Mouse (Mus musculus) CD4-positive, CD25-positive, alpha-beta regulatory T cell, adult 4 months (primary cell): ENCODE measurements around the gene Lrrc19. TPM values are rescaled to one million over a fixed set of nuclear protein-coding genes. Genes with fewer than 3 reads are reported as not detected.
A peak's percentile ranks its signal among the peaks of the same experiment; 100 is the strongest.
"Not testable (repeated sequence)": the region's sequence is repeated elsewhere in the genome, so short reads cannot be mapped to it uniquely, and the experiment has no call there.

ENCODE experiments used
- ATAC-seq: one replicate; pipeline ENCODE4 v1.8.0; 2017
- polyA plus RNA-seq, 2 experiments: library from polyadenylated mRNA; unstranded; fragments of 100-300 nt; shearing (Covaris generic); gene quantifications; one replicate each; pipeline ENCODE4 v1.2.1; 2017

The Lrrc19 gene
- polyA plus RNA-seq = not detected

DNA sequence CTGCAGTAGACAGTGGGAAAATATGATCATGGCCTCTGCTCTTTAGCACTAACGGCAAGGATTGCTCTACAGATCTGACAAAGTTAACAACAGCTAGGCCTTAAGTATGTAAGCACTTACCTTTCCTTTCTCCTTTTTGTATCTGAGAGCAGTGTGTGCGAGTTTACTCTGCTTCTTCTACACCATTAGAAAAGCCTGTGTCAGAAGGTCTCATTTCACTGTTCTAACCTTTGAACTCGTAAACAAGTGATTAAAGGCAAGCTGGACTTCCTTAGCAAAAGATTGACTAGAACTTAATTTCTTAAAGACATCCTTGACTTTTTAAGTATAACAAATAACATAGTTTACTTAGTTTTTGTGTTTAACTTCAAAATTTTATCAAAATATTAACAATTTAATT is at the start of gene Lrrc19:
TSS of gene Lrrc19 (minus strand) at position 225 of the 400 bp plus-strand sequence.
- no peak for ATAC-seq

DNA sequence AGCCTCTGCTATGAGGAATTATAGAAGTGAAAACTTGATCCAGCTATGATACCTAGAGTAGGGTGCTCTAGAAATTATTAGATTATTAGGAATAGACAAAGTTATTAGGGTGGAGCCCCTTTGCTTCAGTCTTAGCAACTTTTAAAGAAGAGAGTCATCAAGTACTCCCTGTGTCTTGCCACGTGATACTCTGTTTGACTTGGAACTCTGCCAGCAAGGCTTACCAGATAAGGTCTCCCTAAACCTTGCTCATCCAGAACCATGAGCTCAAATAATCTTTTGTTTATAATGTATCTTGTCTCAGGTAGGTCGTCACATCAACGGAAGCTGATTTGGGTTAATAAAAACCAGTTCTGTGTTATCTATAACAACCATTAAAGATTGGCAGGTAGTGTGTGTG is 46.4 kb upstream of the Lrrc19 start:
- ATAC-seq = no peak

DNA sequence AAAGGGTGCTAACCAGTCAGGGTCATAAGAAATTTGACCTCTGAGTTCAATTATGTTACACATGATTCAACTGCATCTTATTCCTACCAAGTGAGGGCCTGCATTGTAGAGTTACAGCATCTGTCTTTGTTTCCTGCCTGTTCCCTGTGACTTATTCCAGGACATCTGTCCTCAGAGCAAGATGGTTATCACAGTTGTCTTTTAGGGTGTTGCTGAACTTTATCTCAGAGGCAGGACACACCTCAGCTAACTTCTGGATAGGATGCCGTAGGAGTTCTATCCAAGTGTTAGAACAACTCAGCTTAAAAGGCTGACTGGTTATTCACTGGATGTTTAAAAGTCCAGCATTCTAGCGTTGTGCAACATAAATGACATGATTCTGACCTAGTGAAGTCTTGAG is 42.2 kb upstream of the Lrrc19 start:
- ATAC-seq = no peak

DNA sequence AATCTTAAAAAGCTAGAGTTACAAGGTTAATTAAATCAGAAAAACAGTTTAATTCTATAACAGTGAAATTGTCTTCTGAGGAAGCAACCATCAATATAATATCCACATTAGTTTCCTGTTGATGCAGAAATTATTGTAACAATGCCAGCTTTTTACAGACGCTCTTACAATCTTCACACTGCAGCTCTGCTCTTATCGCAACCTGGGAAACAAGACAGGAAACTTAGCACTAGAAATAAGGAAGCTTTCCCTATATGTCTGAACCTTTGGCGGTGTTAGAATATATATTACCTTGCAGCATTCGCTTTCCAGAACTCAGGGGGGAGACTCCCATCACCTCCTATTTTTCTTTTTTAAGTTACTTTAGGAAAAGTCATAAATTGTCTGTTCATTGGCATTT is 41.1 kb upstream of the Lrrc19 start:
- ATAC-seq = no peak

DNA sequence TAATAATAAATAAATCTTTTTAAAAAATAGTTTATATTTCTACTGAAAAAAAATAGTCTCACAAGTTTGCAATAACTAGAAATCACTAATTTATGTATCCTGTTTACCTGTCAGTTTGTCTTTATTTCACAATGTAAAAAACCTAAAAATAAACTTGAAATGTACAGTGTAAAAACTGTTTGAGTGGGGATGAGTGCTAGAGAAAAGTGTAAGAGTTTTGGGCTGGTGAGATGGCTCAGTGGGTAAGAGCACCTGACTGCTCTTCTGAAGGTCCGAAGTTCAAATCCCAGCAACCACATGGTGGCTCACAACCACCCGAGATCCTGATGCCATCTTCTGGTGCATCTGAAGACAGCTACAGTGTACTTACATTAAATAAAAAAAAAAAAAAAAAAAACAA is 39.9 kb upstream of the Lrrc19 start:
- not testable (repeated sequence) for ATAC-seq

DNA sequence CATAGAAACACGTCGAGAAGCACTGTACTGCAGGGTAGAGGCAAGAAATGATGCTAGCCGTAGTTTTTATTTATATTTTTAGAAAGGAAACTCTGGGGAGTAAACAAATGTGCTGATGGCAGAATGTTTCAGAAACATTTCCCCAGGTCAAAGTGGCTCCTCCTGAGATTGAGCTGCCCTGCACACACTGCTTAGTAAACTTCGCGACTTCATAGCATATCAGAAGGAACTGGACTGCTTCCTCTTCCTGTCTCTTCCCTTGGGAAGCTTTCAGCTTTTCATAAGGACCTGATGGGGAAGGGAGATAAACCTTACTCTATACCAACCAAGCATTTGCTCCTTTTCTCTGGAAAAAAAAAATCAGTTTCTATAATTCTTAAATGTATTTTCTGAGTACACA is 33.4 kb upstream of the Lrrc19 start:
- ATAC-seq = no peak

DNA sequence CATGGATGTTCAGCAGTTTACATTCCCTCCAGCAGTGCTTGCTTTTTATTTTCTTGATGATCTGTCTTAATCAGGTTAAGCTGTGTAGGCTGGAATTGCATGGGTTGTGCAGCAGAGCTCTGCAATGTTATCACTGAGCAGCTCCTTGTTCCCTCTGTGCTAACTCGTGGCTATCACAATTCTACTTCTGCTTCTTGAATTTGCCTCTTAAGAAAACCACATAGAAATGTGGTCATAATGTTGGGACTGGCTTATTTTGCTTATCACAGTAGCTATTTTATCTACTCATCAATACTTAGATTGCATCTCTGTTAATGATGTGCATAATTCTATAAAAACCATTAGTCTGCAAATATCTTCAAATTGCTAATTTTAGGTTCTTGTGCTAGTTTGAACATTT is 32.1 kb upstream of the Lrrc19 start:
- no peak for ATAC-seq

DNA sequence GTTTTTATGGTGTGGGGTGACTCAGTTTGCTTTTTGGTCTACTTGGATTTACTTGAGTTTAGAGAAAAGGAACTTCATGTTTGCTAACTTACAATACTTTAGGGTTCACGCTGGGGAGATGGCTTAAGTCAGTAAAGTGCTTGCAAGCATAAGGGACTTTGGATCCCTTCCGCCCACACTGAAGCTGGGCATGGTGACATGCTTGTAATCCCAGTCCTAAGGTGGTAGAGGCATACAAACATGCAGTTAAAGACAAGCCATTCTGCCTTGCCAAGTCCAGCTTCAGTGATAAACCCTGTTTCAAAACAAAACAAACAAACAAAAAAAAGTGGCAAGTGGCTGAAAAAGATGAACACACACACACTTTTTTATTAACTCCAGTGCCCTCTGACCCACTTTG is 31.2 kb upstream of the Lrrc19 start:
- no peak for ATAC-seq

DNA sequence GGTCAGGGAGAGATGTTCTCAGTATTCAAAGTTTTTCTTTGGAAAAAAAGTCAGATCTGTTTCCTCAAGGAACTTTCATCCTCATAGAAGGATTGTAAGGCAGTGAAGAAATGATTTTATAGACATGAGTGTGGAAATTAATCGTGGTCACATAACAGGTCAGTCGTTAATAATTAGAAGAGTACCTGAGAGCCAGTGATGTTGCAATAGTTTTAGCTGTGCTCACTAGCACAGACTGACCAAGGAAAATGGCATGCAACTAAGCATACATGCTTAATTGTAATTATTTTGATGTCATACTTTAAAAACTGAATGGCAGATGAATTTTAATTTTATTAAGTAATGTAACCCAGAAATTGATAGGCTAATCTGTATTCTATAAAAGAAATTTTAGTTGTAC is 30.7 kb upstream of the Lrrc19 start:
- ATAC-seq = no peak

DNA sequence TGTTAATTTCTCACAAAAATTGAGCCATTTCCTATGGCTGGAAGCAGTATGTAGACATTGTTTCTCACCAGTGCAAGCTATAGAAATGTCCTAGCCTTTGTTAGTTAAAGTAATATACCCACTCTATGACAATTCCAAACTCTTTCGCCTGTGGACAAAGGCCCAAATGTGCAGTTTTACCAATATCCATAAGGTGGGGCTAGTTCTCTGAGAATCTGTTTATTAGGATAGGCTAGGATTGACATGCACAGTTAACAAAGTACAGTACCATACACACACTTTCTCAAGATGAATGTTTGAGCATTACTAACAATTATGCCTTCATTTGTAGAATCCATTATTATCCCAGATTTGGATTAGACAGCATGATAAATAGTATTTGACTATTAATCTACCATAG is 19.8 kb upstream of the Lrrc19 start:
- ATAC-seq = no peak

DNA sequence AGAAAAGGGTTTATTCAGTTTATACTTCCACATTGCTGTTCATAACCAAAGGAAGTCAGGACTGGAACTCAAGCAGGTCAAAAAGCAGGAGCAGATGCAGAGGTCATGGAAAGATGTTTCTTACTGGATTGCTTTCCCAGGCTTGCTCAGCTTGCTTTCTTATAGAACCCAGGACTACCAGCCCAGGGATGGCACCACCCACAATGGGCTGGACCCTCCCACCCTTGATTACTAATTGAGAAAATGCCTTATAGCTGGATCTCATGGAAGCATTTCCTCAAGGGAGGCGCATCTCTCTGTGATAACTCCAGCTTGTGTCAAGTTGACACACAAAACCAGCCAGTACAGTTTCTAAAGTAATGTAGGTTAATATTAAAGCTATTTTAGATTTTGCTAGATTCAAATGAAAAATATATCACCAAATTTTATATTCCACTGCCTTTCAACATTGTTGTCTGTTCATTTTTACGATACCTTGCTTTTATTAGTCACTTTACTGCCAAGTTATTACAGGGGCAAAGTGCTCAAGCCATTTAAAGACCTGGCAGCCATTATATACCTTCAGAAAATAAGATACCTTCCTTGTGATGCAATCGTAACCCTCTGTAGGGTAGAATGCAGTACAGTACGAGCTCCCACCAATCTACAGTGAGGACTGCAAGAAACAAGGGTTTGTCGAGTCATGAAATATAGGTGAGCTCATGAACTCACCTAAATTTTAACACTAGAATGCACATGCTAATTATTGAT is 657 bp upstream of the Lrrc19 start:
- ATAC-seq = not testable (repeated sequence)

DNA sequence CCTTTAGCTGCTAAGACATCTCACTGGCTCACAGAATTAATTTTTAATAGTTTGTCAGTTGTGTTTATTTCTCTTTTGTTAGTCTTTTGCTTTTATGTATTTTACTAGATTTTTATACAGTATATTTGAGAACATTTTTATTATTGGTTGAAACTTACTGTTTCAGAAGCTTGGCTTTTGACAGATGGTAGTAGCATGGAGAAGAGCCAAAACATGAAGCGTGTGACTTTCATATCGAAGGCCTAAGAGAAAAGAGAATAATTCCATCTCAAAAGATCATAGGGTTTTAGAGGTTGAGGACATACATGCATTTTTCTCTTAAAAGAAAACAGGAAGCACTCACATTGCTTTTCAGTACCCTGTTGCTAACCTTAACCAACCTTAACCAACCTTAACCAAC is 6.8 kb downstream of the Lrrc19 start:
- no peak for ATAC-seq

DNA sequence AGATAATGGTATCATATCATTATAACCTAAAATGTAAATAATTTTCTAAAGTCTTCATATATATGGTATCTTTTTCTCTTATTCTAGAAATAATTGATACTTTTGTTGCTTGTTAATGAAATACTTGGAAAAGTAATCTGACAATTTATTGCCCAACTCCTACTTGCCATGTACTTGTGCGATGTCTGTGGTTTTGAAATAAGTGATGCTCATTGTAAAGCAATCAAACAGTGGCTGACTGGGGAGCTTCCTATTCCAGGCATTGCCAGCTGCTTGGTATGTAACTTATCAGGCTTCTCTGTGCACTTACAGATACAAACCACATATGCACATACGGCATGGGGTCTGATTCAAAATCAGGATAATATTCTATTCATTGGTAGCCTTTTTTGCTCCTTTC is 29.9 kb downstream of the Lrrc19 start:
- ATAC-seq = no peak

DNA sequence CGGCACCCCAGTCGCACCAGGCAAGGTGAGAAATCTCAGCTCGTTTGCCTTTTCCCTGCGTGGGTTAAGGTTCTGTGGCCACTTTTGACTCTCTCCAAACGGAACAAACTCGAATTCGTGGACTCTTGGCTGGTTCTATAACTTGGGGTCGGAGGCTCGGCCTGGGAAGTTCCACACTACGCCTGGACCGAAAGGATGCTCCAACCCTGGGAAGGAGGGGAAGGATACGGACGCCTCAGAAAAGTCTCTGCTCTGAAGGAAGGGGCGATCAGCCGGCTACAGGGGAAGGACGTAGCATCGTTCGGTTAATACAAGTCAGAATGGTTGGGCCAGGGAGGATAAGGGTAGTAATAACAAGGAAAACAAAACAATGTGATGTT is 35.3 kb downstream of the Lrrc19 start:
- ATAC-seq = peak; percentile 18

DNA sequence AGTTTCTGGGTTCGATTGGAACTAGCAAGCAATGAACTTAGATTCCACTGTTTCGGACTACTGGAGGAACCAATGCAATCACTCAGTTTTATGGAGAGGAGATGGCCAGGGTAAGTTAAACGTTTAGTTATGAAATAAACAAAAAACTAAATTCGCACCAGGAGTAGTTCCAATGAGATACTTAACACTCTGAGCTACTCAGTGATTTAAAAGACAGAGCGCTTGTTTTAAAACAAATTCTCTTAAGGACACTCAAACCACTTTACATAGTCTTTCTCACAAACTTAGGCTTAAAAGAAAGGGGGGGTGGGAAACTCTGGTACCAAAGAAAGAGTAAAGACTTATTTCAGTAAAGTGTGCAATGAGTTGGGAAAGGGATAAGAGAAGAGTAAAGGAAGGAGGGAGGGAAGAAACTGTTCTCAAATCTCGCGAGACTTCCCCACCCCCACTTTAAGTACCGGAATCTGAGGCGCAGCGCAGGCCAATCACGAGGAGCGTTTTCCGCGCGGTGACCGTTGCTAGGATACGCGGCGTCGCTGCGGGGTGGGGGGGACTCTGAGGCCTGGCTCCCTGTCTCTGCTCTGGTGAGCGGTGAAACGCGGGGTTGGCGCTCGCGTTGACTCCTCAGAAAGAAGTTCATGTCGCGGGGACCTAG is 35.8 kb downstream of the Lrrc19 start, which contains the start of gene Ift74:
TSS of gene Ift74 (plus strand) at position 520 of the 655 bp plus-strand sequence.
- peak; percentile 99 for ATAC-seq

DNA sequence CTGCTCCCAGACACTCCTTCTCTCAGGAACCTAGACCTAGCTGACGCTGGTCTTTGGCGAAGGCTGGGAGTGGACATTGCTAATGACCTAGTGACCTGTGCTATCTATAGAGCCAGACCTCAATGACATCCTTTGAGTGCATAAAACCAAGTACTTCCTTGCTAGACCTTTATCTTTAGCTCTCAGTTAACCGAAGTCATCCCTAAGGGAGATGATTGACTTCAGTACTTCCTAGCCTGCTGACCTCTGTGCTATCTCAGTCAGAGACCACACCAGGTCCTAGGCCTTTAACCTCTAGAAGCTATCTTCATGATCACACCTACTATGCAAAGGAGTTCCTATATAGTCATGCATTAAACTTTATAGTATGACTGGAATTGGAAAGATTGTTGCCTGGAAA is 39.6 kb downstream of the Lrrc19 start:
- no peak for ATAC-seq

DNA sequence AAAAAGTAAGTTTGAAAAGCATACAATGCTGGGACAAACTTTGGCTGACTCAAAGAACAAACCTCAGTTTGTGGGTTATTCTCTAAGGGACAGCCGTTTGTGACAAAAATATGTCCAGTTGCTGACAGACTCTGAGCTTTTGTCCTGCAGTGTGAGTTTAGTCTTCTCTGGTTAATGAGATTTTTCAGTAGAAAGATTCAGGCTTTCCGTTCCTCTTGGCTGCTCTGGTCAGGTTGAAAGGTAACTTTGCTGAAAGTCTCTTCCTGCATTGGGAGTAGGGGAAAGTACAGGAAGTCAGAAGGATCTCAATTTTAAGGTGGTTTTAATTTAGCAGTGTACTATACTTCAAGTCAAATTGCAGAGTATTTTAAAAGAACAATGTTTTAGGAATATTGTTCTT is 44.4 kb downstream of the Lrrc19 start:
- ATAC-seq = no peak

DNA sequence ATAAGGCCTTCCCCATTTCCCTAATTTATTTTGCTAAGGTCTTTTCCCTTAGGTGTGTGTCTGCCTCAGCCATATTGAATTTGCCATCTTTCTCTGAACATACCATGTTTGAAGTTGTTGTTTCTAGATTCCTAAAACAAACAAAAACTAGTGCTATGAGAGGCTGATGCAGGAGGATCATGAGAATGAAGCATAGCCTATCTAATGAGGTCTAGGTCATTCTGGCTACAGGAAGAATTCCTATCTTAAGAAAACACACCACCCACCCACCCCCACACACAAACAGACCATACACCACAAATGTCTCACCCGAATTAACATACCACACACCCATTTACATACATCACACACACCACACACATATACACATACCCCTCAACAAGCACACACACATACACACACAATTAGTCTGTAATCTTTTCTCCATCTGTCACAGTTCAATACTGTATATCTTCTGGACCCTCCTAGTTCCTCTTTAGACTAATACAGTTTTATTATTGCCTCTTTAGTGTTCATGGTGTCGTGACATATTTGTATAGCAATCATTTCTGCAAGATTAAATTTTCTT is 45.4 kb downstream of the Lrrc19 start:
- no peak for ATAC-seq

DNA sequence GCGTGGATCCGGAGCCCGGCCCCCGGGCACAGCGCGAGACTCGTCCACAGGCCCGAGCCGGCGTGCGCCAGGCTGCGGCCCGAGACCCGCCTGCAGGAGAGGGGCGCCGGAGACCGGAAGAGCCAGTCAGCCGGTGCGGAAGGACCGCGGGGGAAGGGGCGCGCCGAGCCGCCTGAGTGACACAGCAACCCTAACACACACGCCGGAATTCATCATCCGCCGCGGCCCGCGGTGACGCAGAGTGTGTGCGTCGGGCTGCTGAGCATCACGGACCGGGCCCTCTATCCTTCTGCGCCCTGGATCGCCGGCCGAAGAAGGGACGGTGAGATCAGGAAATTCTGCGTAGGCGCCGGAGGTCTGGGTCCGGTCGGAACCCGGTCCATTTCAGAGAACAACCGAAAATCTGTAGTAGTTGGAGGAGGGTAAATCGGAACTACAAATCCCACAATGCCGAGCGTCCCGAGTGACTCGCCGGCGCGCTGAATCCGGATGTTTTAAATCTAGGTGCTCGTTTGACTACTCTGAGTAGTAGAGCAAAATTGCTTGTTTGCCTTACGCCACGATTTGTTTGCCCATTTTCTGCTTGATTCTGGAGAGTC is 46.8 kb downstream of the Lrrc19 start, which contains the start of gene Plaa:
TSS of gene Plaa (minus strand) at position 214 of the 599 bp plus-strand sequence.
- ATAC-seq = peak; percentile 96

DNA sequence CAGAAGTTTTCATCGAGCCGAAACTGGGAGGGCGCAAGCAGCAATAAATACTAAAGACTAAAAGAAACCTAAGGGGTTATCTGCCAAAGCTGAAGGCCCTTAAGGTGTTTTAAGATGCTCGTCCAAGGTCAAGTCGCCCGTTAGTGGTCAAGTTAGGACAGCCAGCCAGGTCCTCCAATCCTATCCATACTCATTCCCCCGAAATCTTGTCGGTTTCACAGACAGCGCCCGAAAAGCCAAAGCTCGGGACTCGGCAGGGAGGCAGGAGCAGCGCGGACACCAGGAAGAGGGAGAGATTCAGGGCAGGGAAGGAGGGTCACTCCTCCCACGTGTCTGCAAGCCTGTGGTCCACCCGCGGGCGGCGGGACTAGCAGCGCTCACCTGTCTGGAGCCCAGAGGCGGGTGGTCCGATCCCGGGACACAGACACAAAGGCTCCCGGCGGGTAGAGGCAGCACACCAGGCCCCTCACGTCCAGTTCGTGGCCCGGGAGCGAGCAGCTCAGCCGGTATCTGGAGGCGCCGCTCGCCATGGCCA is 47.4 kb downstream of the Lrrc19 start:
- no peak for ATAC-seq

DNA sequence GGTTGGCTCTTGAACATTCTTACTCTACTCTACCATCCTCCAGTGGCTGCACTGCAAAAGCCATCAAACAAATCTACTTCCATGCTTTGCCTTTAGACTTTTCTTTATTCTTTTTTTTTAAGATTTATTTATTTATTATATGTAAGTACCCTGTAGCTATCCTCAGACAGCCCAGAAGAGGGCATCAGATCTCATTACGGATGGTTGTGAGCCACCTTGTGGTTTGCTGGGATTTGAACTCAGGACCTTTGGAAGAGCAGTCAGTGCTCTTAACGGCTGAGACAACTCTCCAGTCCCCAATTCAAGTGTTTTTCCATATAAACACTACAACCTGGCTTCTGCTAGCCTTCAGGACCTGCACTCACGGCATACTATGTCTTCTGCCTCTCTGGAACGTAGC is 48.5 kb downstream of the Lrrc19 start:
- ATAC-seq = no peak

DNA sequence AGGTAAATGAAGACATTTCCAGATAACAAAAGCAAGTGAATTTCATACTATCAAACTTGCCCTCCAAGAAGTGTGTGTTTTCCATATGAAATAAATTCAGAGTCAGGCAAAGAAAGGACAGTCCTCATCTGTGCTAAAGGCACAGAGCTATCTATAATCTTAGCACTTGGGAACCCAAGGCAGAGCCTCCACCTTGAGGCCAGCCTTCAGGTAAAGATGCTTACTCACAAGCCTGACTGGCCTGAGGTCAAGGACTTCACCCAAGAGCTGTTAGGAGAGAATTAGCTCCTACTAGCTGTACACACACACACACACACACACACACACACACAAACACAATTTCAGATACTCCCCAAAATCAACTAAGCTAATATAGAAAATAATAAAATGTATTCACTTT is 57.2 kb downstream of the Lrrc19 start:
- no peak for ATAC-seq

DNA sequence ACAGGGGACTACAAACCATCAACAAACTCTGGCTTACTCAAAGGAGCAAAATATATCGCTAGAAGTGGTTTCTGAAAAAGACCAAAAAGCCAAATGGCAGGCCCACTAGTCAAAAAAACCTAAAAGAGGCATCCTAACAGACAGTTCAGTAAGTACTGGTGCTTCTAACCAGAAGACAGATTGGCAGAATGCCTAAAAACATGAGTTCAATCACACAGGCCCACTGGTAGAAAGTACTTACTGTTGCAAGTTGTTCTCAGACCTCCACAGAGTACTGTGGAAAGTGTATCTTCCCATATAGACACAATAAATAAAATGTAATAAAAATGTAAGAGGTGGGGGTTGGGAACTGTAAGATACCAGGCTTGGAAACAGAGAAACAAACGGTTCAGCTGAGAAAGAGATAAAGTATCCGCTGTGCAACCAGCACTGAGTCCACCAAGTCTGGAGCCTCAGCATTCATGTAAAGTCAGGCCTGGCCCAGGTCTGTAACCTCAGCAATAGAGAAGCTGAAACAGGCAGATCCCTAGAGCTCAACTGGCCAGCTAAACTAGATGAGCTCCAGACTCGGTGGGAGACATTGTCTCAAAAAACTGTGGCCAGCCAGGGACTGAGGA is 58.1 kb downstream of the Lrrc19 start:
- no peak for ATAC-seq
